Comparison of ENCODE assay signal across 8 mouse cellular contexts in genomic region chr11:84179954-84180598, GRCm38 (mm10). TPM values are rescaled to one million over a fixed set of nuclear protein-coding genes. Genes with fewer than 3 reads are reported as not detected.
DNase-seq lines count a peak whose midpoint lies in the region; ATAC-seq and TF ChIP-seq lines count a peak whose summit lies in the region.

No protein-coding gene starts in this region.

- ATAC-seq in hindbrain, postnatal 0 days: peak; percentile 66

- H3K79me2 ChIP-seq in macrophage (ENCODE audit: inconsistent target): peaks cover 42% of the 10 kb centered on the region

- H3K9ac ChIP-seq in hindbrain, postnatal 0 days (replicated peaks; ENCODE audit: low read length): peak overlapping the region; percentile 81

- no peak for TF ChIP-seq CTCF in hindbrain, postnatal 0 days (IDR thresholded peaks at IDR 0.05; ENCODE audit: low read depth)
- peak; percentile 45 for TF ChIP-seq CTCF in left cerebral cortex, adult 2 months (IDR thresholded peaks at IDR 0.05)

- peak overlapping the region; percentile 95 for H3K27ac ChIP-seq in hindbrain, postnatal 0 days
- peak overlapping the region; percentile 85 for H3K27ac ChIP-seq in left cerebral cortex, adult 2 months
- H3K27ac ChIP-seq in macrophage: peak overlapping the region; percentile 59

- peak overlapping the region; percentile 86 for H3K4me3 ChIP-seq in hindbrain, postnatal 0 days (ENCODE audit: low read length)
- peak overlapping the region; percentile 97 for H3K4me3 ChIP-seq in left cerebral cortex, adult 2 months
- H3K4me3 ChIP-seq in macrophage (ENCODE audit: inconsistent target): peak overlapping the region; percentile 76

- intact Hi-C loops in left cerebral cortex, adult 2 months (cut with DNase I): loop anchor here (1.0 to 5.0 kb wide), 2 partner anchors 62 to 638 kb away; no protein-coding TSS in a partner anchor

- H3K27me3 ChIP-seq in hindbrain, postnatal 0 days (ENCODE audit: insufficient read depth, low read length): no peaks in the 10 kb centered on the region

- H3K9me3 ChIP-seq in hindbrain, postnatal 0 days (ENCODE audit: low read length): no peaks in the 10 kb centered on the region

- DNase-seq in NIH3T3 (ENCODE audit: low read depth): peak; percentile 82
- DNase-seq in cerebellum, adult 9-11 months: peak; percentile 75
- peak; percentile 57 to 61 for DNase-seq in frontal cortex, postnatal 25 days (ENCODE audit: low spot score in 2 of 2)
- peak; percentile 77 for DNase-seq in hindbrain, postnatal 0 days (ENCODE audit: low spot score)
- peak; percentile 65 to 73 for DNase-seq in left cerebral cortex, adult 2 months (ENCODE audit: extremely low spot score in 1 of 2, low spot score in 2 of 2)
- DNase-seq in right cerebral cortex, adult 18-20 months: peak; percentile 78
- peak; percentile 69 for DNase-seq in urinary bladder, adult 2 months (ENCODE audit: low spot score)

- no peaks in the 10 kb centered on the region for H3K36me3 ChIP-seq in hindbrain, postnatal 0 days (ENCODE audit: insufficient read depth, low read length)
- no peaks in the 10 kb centered on the region for H3K36me3 ChIP-seq in macrophage (ENCODE audit: inconsistent target)

- under 1% methylated on average over 42 of the region's 44 CpGs for WGBS in hindbrain, postnatal 0 days
- under 1% methylated on average over 44 of the region's 44 CpGs for WGBS in macrophage (ENCODE audit: missing documents)

- peak overlapping the region; percentile 60 for H3K4me2 ChIP-seq in hindbrain, postnatal 0 days (ENCODE audit: low read depth, low read length)

- H3K4me1 ChIP-seq in hindbrain, postnatal 0 days (ENCODE audit: insufficient read depth, low read length): peaks cover 9% of the 10 kb centered on the region

RNA-seq across cellular contexts. Expression of gene Gm11437, which starts 12.8 kb away (rescaled TPM):
- not detected in 2 replicates for total RNA-seq in hindbrain, postnatal 0 days (2014; rRNA removed)
- polyA plus RNA-seq in hindbrain, postnatal 0 days (2015; fragmentation: Nextera tagmentation; extraction: Ambion mirVana): not detected in 2 replicates
- not detected for total RNA-seq in left cerebral cortex, adult 2 months (2021)
- not detected for total RNA-seq in macrophage (2018; cell fraction: chromatin; rRNA removed)
- total RNA-seq in macrophage (2018; cell fraction: cytosol; rRNA removed): not detected
- total RNA-seq in macrophage (2018; cell fraction: nucleus; rRNA removed): not detected
- not detected in 3 replicates for polyA plus RNA-seq in macrophage (2018)
- not detected in 2 replicates for polyA plus RNA-seq in urinary bladder, adult 2 months (2012; rRNA removed)

RNA-seq across cellular contexts. Expression of gene Acaca, which starts 50.6 kb away (rescaled TPM):
- 102 and 127 TPM in 2 replicates for total RNA-seq in hindbrain, postnatal 0 days (2014; rRNA removed)
- 16.4 and 18.2 TPM in 2 replicates for polyA plus RNA-seq in hindbrain, postnatal 0 days (2015; fragmentation: Nextera tagmentation; extraction: Ambion mirVana)
- total RNA-seq in left cerebral cortex, adult 2 months (2021): 10 to 100 TPM; 80.8 to 81.2 TPM
- total RNA-seq in macrophage (2018; cell fraction: chromatin; rRNA removed): 100 to 1,000 TPM in 15 of 26 experiments, 10 to 100 TPM in 11; 30.0 to 142 (median 106) TPM
- total RNA-seq in macrophage (2018; cell fraction: cytosol; rRNA removed): 10 to 100 TPM; 12.0 to 25.5 (median 21.3) TPM
- total RNA-seq in macrophage (2018; cell fraction: nucleus; rRNA removed): 10 to 100 TPM; 17.6 to 79.5 (median 38.8) TPM
- 10.9 to 20.1 TPM (median 11.1 TPM) in 3 replicates for polyA plus RNA-seq in macrophage (2018)
- polyA plus RNA-seq in urinary bladder, adult 2 months (2012; rRNA removed): 17.6 and 18.8 TPM in 2 replicates

RNA-seq across cellular contexts. Expression of gene Tada2a, which starts 50.7 kb away (rescaled TPM):
- 13.0 and 15.9 TPM in 2 replicates for total RNA-seq in hindbrain, postnatal 0 days (2014; rRNA removed)
- 24.7 and 25.6 TPM in 2 replicates for polyA plus RNA-seq in hindbrain, postnatal 0 days (2015; fragmentation: Nextera tagmentation; extraction: Ambion mirVana)
- 10 to 100 TPM; 34.0 to 35.5 TPM for total RNA-seq in left cerebral cortex, adult 2 months (2021)
- 10 to 100 TPM in 23 of 26 experiments, 1 to 10 TPM in 3; 8.7 to 66.8 (median 36.6) TPM for total RNA-seq in macrophage (2018; cell fraction: chromatin; rRNA removed)
- 1 to 10 TPM; 1.5 to 6.8 (median 4.7) TPM for total RNA-seq in macrophage (2018; cell fraction: cytosol; rRNA removed)
- total RNA-seq in macrophage (2018; cell fraction: nucleus; rRNA removed): 10 to 100 TPM in 18 of 26 experiments, 1 to 10 TPM in 8; 3.8 to 35.9 (median 16.3) TPM
- 5.3 to 8.6 TPM (median 7.5 TPM) in 3 replicates for polyA plus RNA-seq in macrophage (2018)
- polyA plus RNA-seq in urinary bladder, adult 2 months (2012; rRNA removed): 28.1 and 29.1 TPM in 2 replicates

Comparison
In these comparisons a context has a peak if more than half of its experiments do, and no peak if none do; other contexts are left out.
1. Peak in every context shown above with its lines: DNase-seq, ATAC-seq, H3K4me3 ChIP-seq and H3K27ac ChIP-seq.